Comparison of ENCODE assay signal across 7 mouse cellular contexts in the genomic region with DNA sequence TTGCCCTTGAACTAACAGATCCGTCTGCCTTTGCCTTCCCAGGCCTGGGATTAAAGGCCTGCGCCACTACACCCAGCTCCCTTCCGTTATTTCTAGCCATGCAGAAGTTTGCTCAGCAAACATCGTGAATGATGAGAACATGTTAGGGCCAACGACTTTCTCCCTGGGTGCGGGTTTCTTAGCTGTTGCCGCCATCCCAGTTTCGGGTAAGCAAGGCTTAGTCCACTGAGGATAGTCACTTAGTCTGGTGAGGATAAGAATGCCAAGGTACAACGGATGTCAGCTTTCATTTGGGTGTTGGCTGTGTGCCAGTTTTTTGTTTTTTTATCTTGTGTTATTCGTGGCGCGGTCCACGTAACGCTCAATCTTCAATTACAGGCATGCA. TPM values are rescaled to one million over a fixed set of nuclear protein-coding genes. Genes with fewer than 3 reads are reported as not detected.
A peak's percentile ranks its signal among the peaks of the same experiment; 100 is the strongest.
DNase-seq lines count a peak whose midpoint lies in the region; ATAC-seq lines count a peak whose summit lies in the region.

No protein-coding gene starts in this region.

- 47% methylated on average over 14 of the region's 14 CpGs for WGBS in midbrain, embryonic 11.5 days

- H3K4me2 ChIP-seq in midbrain, embryonic 11.5 days, result peak overlapping the region; percentile 50

- ATAC-seq in activated CD4-positive, CD25-positive, alpha-beta regulatory T cell, adult 4 months, result peak; percentile 16
- peak; percentile 65 for ATAC-seq in midbrain, embryonic 11.5 days (ENCODE audit: low FRiP score)

- H3K36me3 ChIP-seq in midbrain, embryonic 11.5 days (ENCODE audit: control insufficient read depth, insufficient read depth, low read length), result no peaks in the 10 kb centered on the region

- H3K9ac ChIP-seq in midbrain, embryonic 11.5 days (ENCODE audit: low read length), result peak overlapping the region; percentile 65

- no peaks in the 10 kb centered on the region for H3K9me3 ChIP-seq in midbrain, embryonic 11.5 days (ENCODE audit: control insufficient read depth, low read length)

- peaks cover 6% of the 10 kb centered on the region for H3K4me1 ChIP-seq in midbrain, embryonic 11.5 days (ENCODE audit: control insufficient read depth, insufficient read depth, low read length)

- H3K4me3 ChIP-seq in midbrain, embryonic 11.5 days (ENCODE audit: low read depth, low read length), result peak overlapping the region; percentile 82

- H3K27ac ChIP-seq in midbrain, embryonic 11.5 days (ENCODE audit: low read depth, low read length), result no peak overlapping the region

- no peaks in the 10 kb centered on the region for H3K27me3 ChIP-seq in midbrain, embryonic 11.5 days (ENCODE audit: control insufficient read depth, insufficient read depth, low read length)

- peak; percentile 52 to 74 for DNase-seq in cerebellum, postnatal 10 days
- DNase-seq in gastrocnemius, adult 18-20 months (ENCODE audit: low spot score), result peak; percentile 45
- peak; percentile 82 for DNase-seq in induced T-regulatory cell, adult 2 months (ENCODE audit: low read depth)
- peak; percentile 15 for DNase-seq in left cerebral cortex, postnatal 4 days
- DNase-seq in midbrain, embryonic 11.5 days (ENCODE audit: low spot score, missing footprints), result peak; percentile 92
- DNase-seq in spleen, postnatal 10 days (ENCODE audit: low spot score in 2 of 2), result peak; percentile 57 to 72

- intact Hi-C loops in left cerebral cortex, postnatal 4 days (cut with DNase I), result loop anchor here (5.0 kb wide), 1 partner anchor 69 kb away; no protein-coding TSS in a partner anchor

RNA-seq across cellular contexts. Expression of a gene that starts 0.6 kb away (rescaled TPM):
- 10 to 100 TPM; 14.5 to 29.3 TPM for polyA plus RNA-seq in activated CD4-positive, CD25-positive, alpha-beta regulatory T cell, adult 4 months (2017; shearing (Covaris generic))
- total RNA-seq in gastrocnemius, adult 18-20 months (2021), result 10 to 100 TPM; 11.9 to 13.8 TPM
- 10 to 100 TPM; 22.9 to 25.1 TPM for total RNA-seq in left cerebral cortex, postnatal 4 days (2021)
- polyA plus RNA-seq in midbrain, embryonic 11.5 days (2014; fragmentation: Nextera tagmentation; extraction: Ambion mirVana), result 21.4 and 25.5 TPM in 2 replicates

RNA-seq across cellular contexts. Expression of a gene that starts 0.7 kb away (rescaled TPM):
- 1 to 10 TPM; 5.9 to 7.6 TPM for polyA plus RNA-seq in activated CD4-positive, CD25-positive, alpha-beta regulatory T cell, adult 4 months (2017; shearing (Covaris generic))
- 10 to 100 TPM; 55.5 to 57.9 TPM for total RNA-seq in gastrocnemius, adult 18-20 months (2021)
- 1 to 10 TPM; 3.4 to 4.1 TPM for total RNA-seq in left cerebral cortex, postnatal 4 days (2021)
- polyA plus RNA-seq in midbrain, embryonic 11.5 days (2014; fragmentation: Nextera tagmentation; extraction: Ambion mirVana), result 10.7 and 11.7 TPM in 2 replicates

RNA-seq across cellular contexts. Expression of a gene that starts 41.4 kb away (rescaled TPM):
- polyA plus RNA-seq in activated CD4-positive, CD25-positive, alpha-beta regulatory T cell, adult 4 months (2017; shearing (Covaris generic)), result not detected
- total RNA-seq in gastrocnemius, adult 18-20 months (2021), result not detected
- 1 to 10 TPM; 7.8 to 8.2 TPM for total RNA-seq in left cerebral cortex, postnatal 4 days (2021)
- 2.8 and 3.3 TPM in 2 replicates for polyA plus RNA-seq in midbrain, embryonic 11.5 days (2014; fragmentation: Nextera tagmentation; extraction: Ambion mirVana)

Comparison
In these comparisons a context has a peak if more than half of its experiments do, and no peak if none do; other contexts are left out.
1. DNase-seq: peak in every context shown above with its lines; median percentile 92 in midbrain, embryonic 11.5 days; 82 in induced T-regulatory cell, adult 2 months; 64 in spleen, postnatal 10 days; 63 in cerebellum, postnatal 10 days; 45 in gastrocnemius, adult 18-20 months; 15 in left cerebral cortex, postnatal 4 days.
2. RNA of a gene that starts 0.7 kb away (total RNA-seq): 55.5 to 57.9 TPM in gastrocnemius, adult 18-20 months; 3.4 to 4.1 TPM in left cerebral cortex, postnatal 4 days; every median in the first group is over 10 times any median in the second.
3. RNA of a gene that starts 41.4 kb away (total RNA-seq): 7.8 to 8.2 TPM in left cerebral cortex, postnatal 4 days; not detected in gastrocnemius, adult 18-20 months; every median in the first group is over 4 times any median in the second.